Mouse (Mus musculus) liver, embryonic 12.5 days (tissue): ENCODE results near the gene Oas1f. TPM values are rescaled to one million over a fixed set of nuclear protein-coding genes. Genes with fewer than 3 reads are reported as not detected.
A peak's percentile ranks its signal among the peaks of the same experiment; 100 is the strongest.
"Not testable (repeated sequence)": the region's sequence is repeated elsewhere in the genome, so short reads cannot be mapped to it uniquely, and the experiment has no call there.

ENCODE experiments used
- ATAC-seq: fragments of 200-750 bp; cut with Nextera tagmentation; 2 replicates; pipeline ENCODE4 v1.8.0; 2017; ENCODE audit warnings: moderate number of reproducible peaks, mild to moderate bottlenecking, moderate library complexity
- H3K27ac ChIP-seq: fragments of 300-500 bp; sonication (generic); 2 replicates; pipeline ENCODE4 v1.5.1; 2016; ENCODE audit warnings: mild to moderate bottlenecking
- H3K27me3 ChIP-seq: fragments of 300-500 bp; sonication (generic); replicated peaks from 2 replicates; pipeline ENCODE4 v1.6.1; 2016; ENCODE audit warnings: mild to moderate bottlenecking, moderate library complexity
- H3K36me3 ChIP-seq: fragments of 300-500 bp; sonication (generic); 2 replicates; pipeline ENCODE4 v1.6.1; 2016; ENCODE audit warnings: mild to moderate bottlenecking, moderate library complexity
- H3K4me1 ChIP-seq: fragments of 300-500 bp; sonication (generic); 2 replicates; pipeline ENCODE4 v1.6.1; 2016
- H3K4me2 ChIP-seq: fragments of 300-500 bp; sonication (generic); 2 replicates; pipeline ENCODE4 v1.6.1; 2016; ENCODE audit warnings: mild to moderate bottlenecking, moderate library complexity
- H3K4me3 ChIP-seq: fragments of 300-500 bp; sonication (generic); 2 replicates; pipeline ENCODE4 v1.5.1; 2016; ENCODE audit warnings: mild to moderate bottlenecking, moderate library complexity
- H3K9ac ChIP-seq: fragments of 300-500 bp; sonication (generic); 2 replicates; pipeline ENCODE4 v1.6.1; 2016; ENCODE audit warnings: mild to moderate bottlenecking, moderate library complexity
- H3K9me3 ChIP-seq: fragments of 300-500 bp; sonication (generic); replicated peaks from 2 replicates; pipeline ENCODE4 v1.6.1; 2016; ENCODE audit warnings: mild to moderate bottlenecking, moderate library complexity
- WGBS: fragments of 180-500 bp; shearing (Covaris S2); methylation state at CpG from one replicate; pipeline ENCODE4 v1.1.7; 2016; ENCODE audit not compliant: insufficient replicate concordance; 5-methylcytosine and 5-hydroxymethylcytosine counted together
- microRNA-seq: library from miRNA; unstranded; fragments of <30 nt; microRNA quantifications from one replicate; pipeline ENCODE4, GENCODE M21; 2017
- polyA plus RNA-seq: library from polyadenylated mRNA; unstranded; fragments of >200 nt; fragmentation: Nextera tagmentation; extraction: Ambion mirVana; gene quantifications from 2 replicates; pipeline ENCODE4 v1.2.1, GENCODE M21; 2016

The Oas1f gene
- polyA plus RNA-seq, 1 experiment from 2014 or later, result not detected

DNA sequence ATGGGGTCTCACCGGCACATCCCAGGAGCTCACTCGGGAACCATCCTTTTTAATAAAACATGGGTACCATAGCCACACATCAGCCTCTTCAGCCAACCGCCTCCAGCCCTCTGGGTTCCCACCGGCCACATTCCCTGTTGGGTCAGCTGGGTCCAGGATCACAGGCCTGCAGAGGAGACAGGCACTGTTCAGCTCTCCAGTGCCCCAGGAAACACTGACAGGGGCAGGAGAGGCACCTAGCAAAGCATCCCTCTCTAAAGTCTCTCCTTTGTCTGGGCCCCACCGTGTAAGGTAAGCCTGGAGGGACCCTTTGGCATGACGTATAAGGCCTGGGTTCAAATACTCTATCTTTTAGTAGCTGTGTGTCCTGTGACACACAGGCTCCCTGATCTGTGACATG, 51.1 kb downstream of the Oas1f start:
- Histone ChIP-seq H3K4me1 (no peaks in the 10 kb centered on the region), H3K36me3 (no peaks in the 10 kb centered on the region), H3K4me3 (no peak overlapping the region), H3K9me3 (no peaks in the 10 kb centered on the region), H3K27ac (no peak overlapping the region), H3K4me2 (no peak overlapping the region), H3K27me3 (no peaks in the 10 kb centered on the region), H3K9ac (no peak overlapping the region)
- ATAC-seq, result no peak
- WGBS, result 65% methylated on average over 6 of the region's 6 CpGs

DNA sequence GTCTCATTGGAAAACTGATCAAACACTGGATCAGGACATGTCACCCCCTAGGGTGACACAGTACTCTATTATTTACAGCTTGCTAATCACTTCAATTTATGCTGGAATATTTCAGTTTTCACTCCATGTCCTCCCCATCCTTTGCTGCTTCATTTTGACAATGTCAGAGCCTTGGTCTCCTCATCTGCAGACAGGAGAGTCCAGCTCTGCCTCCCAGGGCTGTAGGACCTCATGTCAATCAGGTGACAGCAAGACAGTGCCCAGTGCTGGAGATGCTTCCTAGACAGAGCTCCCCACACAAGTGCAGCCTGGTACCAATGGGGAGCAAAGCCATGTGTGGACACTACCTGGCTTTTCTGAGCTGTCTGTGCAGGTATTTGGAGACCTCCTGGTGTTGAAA, 51.6 kb downstream of the Oas1f start:
- Histone ChIP-seq H3K9me3 (no peaks in the 10 kb centered on the region), H3K27me3 (no peaks in the 10 kb centered on the region), H3K4me3 (no peak overlapping the region), H3K4me1 (no peaks in the 10 kb centered on the region), H3K4me2 (no peak overlapping the region), H3K27ac (no peak overlapping the region), H3K36me3 (no peaks in the 10 kb centered on the region), H3K9ac (no peak overlapping the region)
- no peak for ATAC-seq

DNA sequence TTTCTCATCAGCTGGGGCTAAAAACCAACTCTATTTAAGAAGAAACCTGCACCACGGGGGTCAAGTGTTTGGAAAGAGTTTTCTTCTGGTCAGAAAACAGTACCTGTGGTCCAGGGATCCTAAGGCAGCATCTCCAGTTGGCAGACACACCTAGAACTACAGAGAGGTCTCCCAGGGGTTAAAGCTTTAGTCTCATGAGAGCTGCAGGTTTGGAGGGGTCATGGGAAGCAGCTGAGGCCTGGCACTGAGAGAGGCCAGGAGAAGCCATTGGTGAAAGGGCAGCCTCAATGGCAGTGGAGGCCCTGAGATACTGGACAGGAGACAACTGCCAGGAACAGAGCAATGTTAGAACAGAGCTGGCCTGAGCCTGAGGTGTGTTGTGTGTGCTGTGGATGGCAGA, 53.5 kb downstream of the Oas1f start:
- 31% methylated on average over 1 of the region's 1 CpGs for WGBS
- H3K27ac ChIP-seq, result no peak overlapping the region
- H3K36me3 ChIP-seq, result no peaks in the 10 kb centered on the region
- H3K9me3 ChIP-seq, result no peaks in the 10 kb centered on the region
- no peaks in the 10 kb centered on the region for H3K27me3 ChIP-seq
- H3K4me2 ChIP-seq, result no peak overlapping the region
- ATAC-seq, result no peak
- H3K4me3 ChIP-seq, result no peak overlapping the region
- H3K4me1 ChIP-seq, result no peaks in the 10 kb centered on the region
- no peak overlapping the region for H3K9ac ChIP-seq

DNA sequence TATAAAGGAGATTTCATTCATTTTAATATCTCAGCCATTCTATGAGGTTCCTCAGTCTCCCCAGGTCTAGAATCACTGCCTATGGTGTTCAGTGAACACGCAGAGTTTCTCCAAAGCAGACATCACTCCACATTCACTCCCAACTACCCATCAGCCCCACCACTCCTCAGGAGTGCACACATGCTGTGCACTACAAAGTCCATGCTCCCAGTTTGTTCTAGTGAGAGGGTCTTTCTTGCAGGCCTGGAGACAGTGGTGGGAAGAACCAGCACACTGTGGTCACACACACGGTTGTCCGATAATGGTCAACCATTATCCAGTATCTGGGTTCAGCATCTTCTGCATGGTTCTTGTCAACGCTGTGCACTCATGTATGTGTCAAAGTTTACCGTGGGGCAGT, 54.9 kb downstream of the Oas1f start:
- ATAC-seq, result no peak
- Histone ChIP-seq H3K4me3 (no peak overlapping the region), H3K27me3 (no peaks in the 10 kb centered on the region), H3K9me3 (no peaks in the 10 kb centered on the region), H3K27ac (no peak overlapping the region), H3K4me1 (no peaks in the 10 kb centered on the region), H3K9ac (no peak overlapping the region), H3K4me2 (no peak overlapping the region), H3K36me3 (no peaks in the 10 kb centered on the region)
- 72% methylated on average over 5 of the region's 5 CpGs for WGBS

DNA sequence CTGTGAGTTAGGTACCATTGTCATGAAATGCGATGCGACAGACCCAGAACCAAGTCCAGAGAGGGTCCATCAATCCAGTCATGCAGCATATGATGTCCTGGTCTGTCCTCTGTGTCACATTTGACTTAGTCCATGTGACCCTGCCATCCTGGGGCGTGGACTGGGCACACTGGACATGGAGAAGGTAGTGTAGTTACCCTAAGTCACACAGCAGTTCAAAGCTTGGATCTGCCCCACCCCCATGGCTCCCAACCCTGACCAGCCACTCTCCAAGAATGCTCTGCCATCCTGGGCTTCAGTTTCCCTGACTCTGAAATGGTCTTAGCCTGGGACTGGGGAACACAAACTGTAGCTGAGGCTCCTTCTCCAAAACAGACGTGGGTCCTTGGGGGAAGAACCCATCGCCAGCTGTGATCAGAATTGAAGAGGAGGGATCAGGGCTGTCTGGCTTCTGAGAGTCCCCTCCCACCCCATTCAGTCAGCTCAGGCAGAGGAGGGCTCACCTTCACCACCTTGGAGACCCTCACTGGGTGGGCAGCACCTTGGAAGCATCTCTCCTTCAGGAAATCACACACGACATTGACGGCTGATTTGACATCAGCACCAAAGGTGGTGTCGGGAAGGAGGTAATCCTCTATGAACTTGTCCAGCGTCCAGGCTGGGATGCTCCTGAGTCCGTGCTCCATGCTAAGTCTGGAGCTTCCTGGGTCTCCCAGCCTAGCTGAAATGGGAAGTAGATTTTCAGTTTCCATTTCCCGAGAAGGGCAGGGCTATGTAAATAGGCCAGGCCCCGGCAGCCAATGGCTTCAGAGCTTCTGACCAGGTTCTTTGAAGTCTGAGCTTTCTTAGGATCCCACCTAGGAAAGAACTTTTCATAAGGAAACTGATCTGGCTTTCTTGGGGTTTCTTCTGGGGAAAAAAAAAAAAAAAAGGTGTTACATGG, 59.9 kb downstream of the Oas1f start, which contains the start of gene Oas1a:
TSS of gene Oas1a (minus strand) at position 731 of the 943 bp plus-strand sequence.
- not testable (repeated sequence) for H3K4me1 ChIP-seq, H3K4me3 ChIP-seq, H3K27me3 ChIP-seq, H3K9ac ChIP-seq, ATAC-seq, H3K9me3 ChIP-seq, H3K36me3 ChIP-seq, H3K27ac ChIP-seq
- H3K4me2 ChIP-seq, result 0 out of 2 replicates have a peak within 1 kb of the TSS, but pooled peaks have one; percentile 10
- 25% methylated on average over 10 of the region's 12 CpGs for WGBS

Small RNA genes within 50 kb of the gene (microRNA-seq; reads per million reads assigned to microRNA genes)
- not detected for gene Gm22907

Other genes with a start within 250 kb of the Oas1f start
- gene Rita1, start 234.8 kb upstream of the Oas1f start, polyA plus RNA-seq, result 7.3 and 8.4 TPM in 2 replicates
- 35.0 and 36.3 TPM in 2 replicates for gene Ddx54, start 234.6 kb upstream of the Oas1f start, polyA plus RNA-seq
- gene Cfap73, start 213.1 kb upstream of the Oas1f start, polyA plus RNA-seq, result not detected in 2 replicates
- 0.19 and 0.20 TPM in 2 replicates for gene Rasal1, start 198.6 kb upstream of the Oas1f start, polyA plus RNA-seq
- gene Dtx1, start 135.4 kb upstream of the Oas1f start, polyA plus RNA-seq, result 0.37 and 0.67 TPM in 2 replicates
- 0.26 and 0.37 TPM in 2 replicates for gene Oas2, start 97.5 kb upstream of the Oas1f start, polyA plus RNA-seq
- gene Oas3, start 69.7 kb upstream of the Oas1f start, polyA plus RNA-seq, result 0.05 and 0.07 TPM in 2 replicates
- gene Oas1e, start 51.8 kb upstream of the Oas1f start, polyA plus RNA-seq, result not detected in 2 replicates
- gene Oas1c, start 34.9 kb upstream of the Oas1f start, polyA plus RNA-seq, result 0.20 and 0.24 TPM in 2 replicates
- not detected in 2 replicates for gene Oas1h, start 14.1 kb downstream of the Oas1f start, polyA plus RNA-seq
- gene Oas1g, start 40.2 kb downstream of the Oas1f start, polyA plus RNA-seq, result 0.15 and 0.23 TPM in 2 replicates
- 2.2 TPM in 2 replicates for gene Oas1a, start 60.2 kb downstream of the Oas1f start, polyA plus RNA-seq
- not detected in 2 replicates for gene Oas1d, start 67.2 kb downstream of the Oas1f start, polyA plus RNA-seq
- not detected in 2 replicates for gene Rph3a, start 162.7 kb downstream of the Oas1f start, polyA plus RNA-seq